Mouse (Mus musculus): ENCODE results near the gene Trpd52l3. TPM values are rescaled to one million over a fixed set of nuclear protein-coding genes. Genes with fewer than 3 reads are reported as not detected.

Trpd52l3 gene
- polyA plus RNA-seq (2014; fragmentation: Nextera tagmentation; extraction: Ambion mirVana) = not detected in 2 replicates

DNA sequence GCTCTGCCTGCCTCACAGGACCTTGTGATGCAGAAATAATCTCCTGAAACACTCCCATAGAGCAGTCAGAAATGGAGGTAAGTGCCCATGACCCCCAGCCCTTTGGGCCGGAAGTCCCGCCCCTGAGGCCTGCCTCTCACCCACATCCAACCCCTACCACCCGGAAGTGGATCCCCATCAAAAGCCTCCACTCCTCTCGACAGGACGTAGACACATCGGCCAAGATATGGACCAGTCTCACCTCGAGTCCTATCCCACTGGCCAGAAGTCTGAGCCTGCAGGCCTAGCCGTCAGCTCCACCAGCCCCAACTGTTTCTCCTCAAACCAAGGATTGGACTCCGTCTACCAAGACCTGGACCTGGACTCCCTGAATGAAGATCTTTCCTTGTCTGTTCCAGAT lies at the start of gene Trpd52l3:
Gene Trpd52l3 (plus strand): TSS at position 170 of the 400 bp plus-strand sequence.
- Histone ChIP-seq H3K4me1 (ENCODE audit: control insufficient read depth, insufficient read depth, low read length) (no peaks in the 10 kb centered on the region), H3K9me3 (replicated peaks; ENCODE audit: control insufficient read depth, low read length) (no peaks in the 10 kb centered on the region), H3K36me3 (replicated peaks; ENCODE audit: control insufficient read depth, insufficient read depth, low read depth, low read length) (no peaks in the 10 kb centered on the region), H3K9ac (replicated peaks; ENCODE audit: low read length) (no peak within 1 kb of the TSS), H3K4me3 (ENCODE audit: low read depth, low read length) (no peak within 1 kb of the TSS), H3K4me2 (ENCODE audit: low read depth, low read length) (no peak within 1 kb of the TSS), H3K27me3 (ENCODE audit: control insufficient read depth, insufficient read depth, low read length) (no peaks in the 10 kb centered on the region), H3K27ac (replicated peaks; ENCODE audit: low read depth, low read length) (no peak within 1 kb of the TSS)
- DNase-seq (ENCODE audit: low spot score) = no peak
- no peak for ATAC-seq (replicated peaks; ENCODE audit: insufficient number of reproducible peaks, low FRiP score, low TSS enrichment, low read depth)
- 92% methylated on average over 9 of the region's 9 CpGs for WGBS

GRCm38 (mm10) chr19:29953833-29954232 lies 49.8 kb upstream of the Trpd52l3 start:
- Histone ChIP-seq H3K27me3 (ENCODE audit: control insufficient read depth, insufficient read depth, low read length) (no peaks in the 10 kb centered on the region), H3K36me3 (replicated peaks; ENCODE audit: control insufficient read depth, insufficient read depth, low read depth, low read length) (no peaks in the 10 kb centered on the region), H3K4me3 (ENCODE audit: low read depth, low read length) (no peak overlapping the region), H3K4me2 (ENCODE audit: low read depth, low read length) (no peak overlapping the region), H3K27ac (replicated peaks; ENCODE audit: low read depth, low read length) (no peak overlapping the region), H3K4me1 (ENCODE audit: control insufficient read depth, insufficient read depth, low read length) (no peaks in the 10 kb centered on the region), H3K9me3 (replicated peaks; ENCODE audit: control insufficient read depth, low read length) (no peaks in the 10 kb centered on the region), H3K9ac (replicated peaks; ENCODE audit: low read length) (no peak overlapping the region)
- ATAC-seq (replicated peaks; ENCODE audit: insufficient number of reproducible peaks, low FRiP score, low TSS enrichment, low read depth) = no peak
- no peak for DNase-seq (ENCODE audit: low spot score)
- 89% methylated on average over 3 of the region's 3 CpGs for WGBS

DNA sequence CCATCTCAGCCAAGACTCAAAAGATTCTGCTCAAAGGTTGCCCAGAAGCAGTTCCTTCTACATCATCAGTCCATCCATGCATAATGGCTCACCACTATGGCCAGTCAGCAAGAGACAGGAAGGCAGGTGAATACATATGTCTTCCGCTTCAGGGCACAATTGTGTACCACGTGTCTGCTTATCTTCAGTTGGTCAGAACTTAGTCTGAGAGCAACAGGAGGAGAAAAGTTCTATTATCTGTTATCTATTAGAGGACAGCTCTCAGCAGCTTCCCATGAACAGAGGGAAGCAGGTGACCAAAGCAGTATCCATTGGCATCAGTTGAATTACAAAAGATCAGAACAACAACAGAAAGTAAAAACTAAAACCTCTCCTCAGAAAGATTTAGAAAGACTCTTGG lies 48.1 kb upstream of the Trpd52l3 start:
- Histone ChIP-seq H3K27ac (replicated peaks; ENCODE audit: low read depth, low read length) (no peak overlapping the region), H3K9ac (replicated peaks; ENCODE audit: low read length) (no peak overlapping the region), H3K9me3 (replicated peaks; ENCODE audit: control insufficient read depth, low read length) (no peaks in the 10 kb centered on the region), H3K4me3 (ENCODE audit: low read depth, low read length) (no peak overlapping the region), H3K4me2 (ENCODE audit: low read depth, low read length) (no peak overlapping the region), H3K36me3 (replicated peaks; ENCODE audit: control insufficient read depth, insufficient read depth, low read depth, low read length) (no peaks in the 10 kb centered on the region), H3K4me1 (ENCODE audit: control insufficient read depth, insufficient read depth, low read length) (no peaks in the 10 kb centered on the region), H3K27me3 (ENCODE audit: control insufficient read depth, insufficient read depth, low read length) (no peaks in the 10 kb centered on the region)
- ATAC-seq (replicated peaks; ENCODE audit: insufficient number of reproducible peaks, low FRiP score, low TSS enrichment, low read depth) (no peak), DNase-seq (ENCODE audit: low spot score) (no peak)
- 76% methylated on average over 2 of the region's 2 CpGs for WGBS

GRCm38 (mm10) chr19:29960906-29961305 lies 42.7 kb upstream of the Trpd52l3 start:
- no peaks in the 10 kb centered on the region for H3K4me1 ChIP-seq (ENCODE audit: control insufficient read depth, insufficient read depth, low read length)
- no peak overlapping the region for H3K9ac ChIP-seq (replicated peaks; ENCODE audit: low read length)
- no peak overlapping the region for H3K27ac ChIP-seq (replicated peaks; ENCODE audit: low read depth, low read length)
- H3K4me3 ChIP-seq (ENCODE audit: low read depth, low read length) = no peak overlapping the region
- no peaks in the 10 kb centered on the region for H3K27me3 ChIP-seq (ENCODE audit: control insufficient read depth, insufficient read depth, low read length)
- H3K4me2 ChIP-seq (ENCODE audit: low read depth, low read length) = no peak overlapping the region
- no peaks in the 10 kb centered on the region for H3K36me3 ChIP-seq (replicated peaks; ENCODE audit: control insufficient read depth, insufficient read depth, low read depth, low read length)
- no peaks in the 10 kb centered on the region; the same call in 1 of the 2 replicates for H3K9me3 ChIP-seq (replicated peaks; ENCODE audit: control insufficient read depth, low read length)
- ATAC-seq (replicated peaks; ENCODE audit: insufficient number of reproducible peaks, low FRiP score, low TSS enrichment, low read depth) = no peak
- WGBS = 85% methylated on average over 4 of the region's 4 CpGs
- no peak for DNase-seq (ENCODE audit: low spot score)

DNA sequence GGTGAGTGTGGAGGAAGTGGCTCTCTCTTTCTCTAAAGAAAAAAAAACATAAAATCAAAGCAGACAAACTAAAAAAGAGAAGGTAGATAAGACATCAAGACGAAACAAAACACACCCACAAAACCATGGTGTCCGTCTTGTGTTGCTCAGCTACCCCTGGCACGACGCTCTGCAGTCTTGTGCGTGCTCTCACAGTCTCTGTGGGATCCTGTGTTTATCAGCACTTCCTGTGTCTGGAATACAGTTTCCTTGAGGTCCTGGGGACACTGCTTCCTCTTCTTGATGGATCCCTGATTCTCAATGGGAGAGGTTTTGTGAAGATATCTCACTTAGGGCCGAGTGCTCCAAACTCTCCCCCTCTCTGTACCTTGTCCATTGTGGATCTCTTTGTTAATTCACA lies 41.7 kb upstream of the Trpd52l3 start:
- DNase-seq (ENCODE audit: low spot score) (no peak), ATAC-seq (replicated peaks; ENCODE audit: insufficient number of reproducible peaks, low FRiP score, low TSS enrichment, low read depth) (no peak)
- no peaks in the 10 kb centered on the region for H3K27me3 ChIP-seq (ENCODE audit: control insufficient read depth, insufficient read depth, low read length)
- H3K27ac ChIP-seq (replicated peaks; ENCODE audit: low read depth, low read length) = no peak overlapping the region
- H3K4me1 ChIP-seq (ENCODE audit: control insufficient read depth, insufficient read depth, low read length) = no peaks in the 10 kb centered on the region
- no peaks in the 10 kb centered on the region; the same call in 1 of the 2 replicates for H3K9me3 ChIP-seq (replicated peaks; ENCODE audit: control insufficient read depth, low read length)
- H3K9ac ChIP-seq (replicated peaks; ENCODE audit: low read length) = no peak overlapping the region
- H3K36me3 ChIP-seq (replicated peaks; ENCODE audit: control insufficient read depth, insufficient read depth, low read depth, low read length) = no peaks in the 10 kb centered on the region
- no peak overlapping the region for H3K4me2 ChIP-seq (ENCODE audit: low read depth, low read length)
- WGBS = 88% methylated on average over 6 of the region's 6 CpGs
- H3K4me3 ChIP-seq (ENCODE audit: low read depth, low read length) = no peak overlapping the region

DNA sequence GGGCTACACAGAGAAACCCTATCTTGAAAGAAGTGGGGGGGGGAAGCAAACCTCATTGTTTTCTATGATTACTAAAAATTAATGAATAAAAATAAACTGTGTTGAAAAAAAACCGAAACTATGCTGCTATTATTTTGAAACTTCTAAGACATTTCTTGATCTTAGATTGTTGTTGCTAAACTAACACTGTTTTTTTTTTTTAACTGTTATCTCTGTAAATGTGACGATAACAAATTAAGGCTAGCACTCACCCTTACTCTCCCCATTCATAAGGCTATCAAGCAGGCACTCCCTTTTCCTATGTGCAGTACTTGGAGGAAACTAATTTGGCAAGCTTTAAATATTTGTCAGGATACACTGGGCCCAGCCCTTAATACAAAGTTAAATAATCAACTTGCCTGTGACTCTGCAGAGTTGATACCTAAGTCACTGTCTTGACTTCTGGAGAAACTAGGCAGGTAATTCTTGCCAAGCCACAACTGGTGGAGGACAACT lies 39.9 kb upstream of the Trpd52l3 start:
- no peaks in the 10 kb centered on the region for H3K4me1 ChIP-seq (ENCODE audit: control insufficient read depth, insufficient read depth, low read length)
- no peaks in the 10 kb centered on the region; the same call in 1 of the 2 replicates for H3K9me3 ChIP-seq (replicated peaks; ENCODE audit: control insufficient read depth, low read length)
- ATAC-seq (replicated peaks; ENCODE audit: insufficient number of reproducible peaks, low FRiP score, low TSS enrichment, low read depth) (no peak), DNase-seq (ENCODE audit: low spot score) (no peak)
- no peak overlapping the region for H3K4me3 ChIP-seq (ENCODE audit: low read depth, low read length)
- no peaks in the 10 kb centered on the region for H3K36me3 ChIP-seq (replicated peaks; ENCODE audit: control insufficient read depth, insufficient read depth, low read depth, low read length)
- WGBS = 68% methylated on average over 2 of the region's 2 CpGs
- H3K27ac ChIP-seq (replicated peaks; ENCODE audit: low read depth, low read length) = no peak overlapping the region
- no peaks in the 10 kb centered on the region for H3K27me3 ChIP-seq (ENCODE audit: control insufficient read depth, insufficient read depth, low read length)
- H3K9ac ChIP-seq (replicated peaks; ENCODE audit: low read length) = no peak overlapping the region
- no peak overlapping the region for H3K4me2 ChIP-seq (ENCODE audit: low read depth, low read length)

DNA sequence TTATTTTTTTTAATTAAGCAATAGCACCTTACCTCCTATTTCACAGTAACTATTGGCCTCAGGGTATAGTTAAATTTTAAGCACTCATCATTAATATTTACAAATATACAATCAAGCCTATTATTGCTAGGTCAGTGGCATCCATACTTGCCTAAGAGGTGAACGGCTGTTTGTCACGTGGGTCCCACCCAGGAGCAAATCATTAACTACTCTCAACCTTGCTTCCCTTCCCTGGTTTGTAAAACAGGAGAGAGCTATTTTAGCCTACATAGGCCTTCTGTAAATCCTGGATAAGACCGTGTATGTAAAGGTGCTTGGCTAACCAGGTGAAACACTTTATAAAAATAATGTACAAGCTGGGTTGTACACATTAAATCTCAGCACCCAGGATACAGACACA lies 35.6 kb upstream of the Trpd52l3 start:
- no peak overlapping the region for H3K9ac ChIP-seq (replicated peaks; ENCODE audit: low read length)
- no peaks in the 10 kb centered on the region for H3K4me1 ChIP-seq (ENCODE audit: control insufficient read depth, insufficient read depth, low read length)
- no peaks in the 10 kb centered on the region for H3K36me3 ChIP-seq (replicated peaks; ENCODE audit: control insufficient read depth, insufficient read depth, low read depth, low read length)
- no peaks in the 10 kb centered on the region; the same call in 1 of the 2 replicates for H3K9me3 ChIP-seq (replicated peaks; ENCODE audit: control insufficient read depth, low read length)
- H3K4me3 ChIP-seq (ENCODE audit: low read depth, low read length) = no peak overlapping the region
- no peak overlapping the region for H3K4me2 ChIP-seq (ENCODE audit: low read depth, low read length)
- no peak for ATAC-seq (replicated peaks; ENCODE audit: insufficient number of reproducible peaks, low FRiP score, low TSS enrichment, low read depth)
- no peaks in the 10 kb centered on the region for H3K27me3 ChIP-seq (ENCODE audit: control insufficient read depth, insufficient read depth, low read length)
- DNase-seq (ENCODE audit: low spot score) = no peak
- 85% methylated on average over 3 of the region's 3 CpGs for WGBS
- no peak overlapping the region for H3K27ac ChIP-seq (replicated peaks; ENCODE audit: low read depth, low read length)

- H3K4me1 ChIP-seq (ENCODE audit: control insufficient read depth, insufficient read depth, low read length) = no peaks in the 10 kb centered on the region
- H3K36me3 ChIP-seq (replicated peaks; ENCODE audit: control insufficient read depth, insufficient read depth, low read depth, low read length) = no peaks in the 10 kb centered on the region
- 73% methylated on average over 5 of the region's 5 CpGs for WGBS
- no peaks in the 10 kb centered on the region for H3K9me3 ChIP-seq (replicated peaks; ENCODE audit: control insufficient read depth, low read length)
- no peak overlapping the region for H3K4me2 ChIP-seq (ENCODE audit: low read depth, low read length)
- DNase-seq (ENCODE audit: low spot score) = no peak
- H3K27me3 ChIP-seq (ENCODE audit: control insufficient read depth, insufficient read depth, low read length) = no peaks in the 10 kb centered on the region
- H3K9ac ChIP-seq (replicated peaks; ENCODE audit: low read length) = no peak overlapping the region
- no peak overlapping the region for H3K27ac ChIP-seq (replicated peaks; ENCODE audit: low read depth, low read length)
- no peak for ATAC-seq (replicated peaks; ENCODE audit: insufficient number of reproducible peaks, low FRiP score, low TSS enrichment, low read depth)
- H3K4me3 ChIP-seq (ENCODE audit: low read depth, low read length) = no peak overlapping the region
These were observed 30.2 kb upstream of the Trpd52l3 start for GRCm38 (mm10) chr19:29973396-29973795.

Measured in embryonic facial prominence, embryonic 11.5 days (tissue).